20 mouse cellular contexts compared by ENCODE assay signal in the genomic region with DNA sequence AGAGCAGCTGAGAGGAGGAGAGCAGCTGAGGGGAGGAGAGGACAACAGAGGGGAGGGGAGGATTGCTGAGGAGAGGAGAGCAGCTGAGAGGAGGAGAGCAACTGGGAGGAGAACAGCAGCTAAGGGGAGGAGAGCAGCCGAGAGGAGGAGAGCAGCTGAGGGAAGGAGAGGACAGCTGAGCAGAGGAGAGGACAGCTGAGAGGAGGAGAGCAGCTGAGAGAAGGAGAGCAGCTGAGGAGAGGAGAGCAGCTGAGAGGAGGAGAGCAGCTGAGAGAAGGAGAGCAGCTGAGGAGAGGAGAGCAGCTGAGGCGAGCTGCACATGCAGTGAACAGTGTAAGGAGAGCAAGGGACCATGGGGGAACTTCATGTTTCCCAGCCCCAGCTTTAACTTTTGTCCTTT.
"Had no signal": no experiment of that assay in that cellular context is flagged by ENCODE, and none has a peak within 500 bp of the region (broad histone marks: within the 10 kb centered on the region; RNA-seq: fewer than 3 reads in every experiment).

No protein-coding gene starts in this region.

- H3K9me3 ChIP-seq: heart, embryonic 13.5 days; heart, embryonic 15.5 days; hindbrain, embryonic 13.5 days; hindbrain, embryonic 15.5 days; limb, embryonic 13.5 days; limb, embryonic 15.5 days had no signal

- H3K36me3 ChIP-seq: heart, embryonic 13.5 days; heart, embryonic 15.5 days; hindbrain, embryonic 13.5 days; hindbrain, embryonic 15.5 days; limb, embryonic 13.5 days; limb, embryonic 15.5 days had no signal

- H3K4me3 ChIP-seq: heart, embryonic 13.5 days; heart, embryonic 15.5 days; hindbrain, embryonic 13.5 days; hindbrain, embryonic 15.5 days; layer of hippocampus, adult 2 months; left cerebral cortex, adult 2 months; limb, embryonic 13.5 days; limb, embryonic 15.5 days had no signal

- H3K4me1 ChIP-seq: heart, embryonic 13.5 days; heart, embryonic 15.5 days; hindbrain, embryonic 15.5 days had no signal

- DNase-seq: gastrocnemius, postnatal 14 days; gastrocnemius, postnatal 36 days; heart, adult 18-20 months; heart, postnatal 14 days; heart, postnatal 36 days; kidney, adult 11 months; kidney, adult 8-10 months; kidney, postnatal 10 days; kidney, postnatal 25 days; kidney, postnatal 4 days had no signal

- H3K27ac ChIP-seq: heart, embryonic 13.5 days; heart, embryonic 15.5 days; hindbrain, embryonic 13.5 days; hindbrain, embryonic 15.5 days; hindbrain, postnatal 0 days; layer of hippocampus, adult 2 months; left cerebral cortex, adult 2 months; limb, embryonic 13.5 days; limb, embryonic 15.5 days had no signal

- H3K27me3 ChIP-seq: heart, embryonic 13.5 days; heart, embryonic 15.5 days; hindbrain, embryonic 13.5 days; hindbrain, embryonic 15.5 days had no signal

- ATAC-seq: intestine, embryonic 16.5 days had no signal
